14 mouse cellular contexts compared by ENCODE assay signal in the genomic region with DNA sequence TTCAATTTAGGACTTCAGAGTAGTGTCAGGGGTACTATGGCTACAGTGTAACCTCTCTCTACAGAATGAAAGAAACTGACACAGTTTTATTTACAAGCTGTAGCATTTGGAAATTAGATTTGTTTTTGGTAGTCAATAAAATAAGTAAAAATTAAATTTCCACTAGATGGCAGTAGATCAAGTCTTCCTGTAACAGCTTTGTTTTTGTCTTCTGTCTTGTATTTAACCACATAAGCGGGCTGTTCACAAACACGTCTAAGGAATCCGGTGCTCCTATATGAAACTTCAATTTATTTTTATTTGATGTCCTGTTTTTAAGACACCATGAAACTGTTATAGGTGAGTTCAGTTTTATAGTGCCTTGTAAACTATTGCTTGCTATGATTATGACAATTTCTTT.
DNase-seq lines count a peak whose midpoint lies in the region; ATAC-seq and TF ChIP-seq lines count a peak whose summit lies in the region.
"Had no signal": no experiment of that assay in that cellular context is flagged by ENCODE, and none has a peak within 500 bp of the region (broad histone marks: within the 10 kb centered on the region; RNA-seq: fewer than 3 reads in every experiment).

No protein-coding gene starts in this region.

- CTCF ChIA-PET in Patski (lab: Charles Lee): interaction anchor here (1.0 to 2.7 kb wide), 9 partner anchors 9 to 904 kb away, joined by 3 to 8 read pairs (median 3); no protein-coding TSS in a partner anchor

- no peaks in the 10 kb centered on the region for H3K4me1 ChIP-seq in forebrain, embryonic 14.5 days (ENCODE audit: control insufficient read depth, insufficient read depth, low read length)
- no peaks in the 10 kb centered on the region for H3K4me1 ChIP-seq in forebrain, embryonic 12.5 days
- H3K4me1 ChIP-seq: midbrain, embryonic 13.5 days had no signal

- no peak overlapping the region for H3K9ac ChIP-seq in forebrain, embryonic 14.5 days (ENCODE audit: low read length)
- no peak overlapping the region for H3K9ac ChIP-seq in forebrain, embryonic 12.5 days
- H3K9ac ChIP-seq: midbrain, embryonic 13.5 days had no signal

- H3K4me2 ChIP-seq in forebrain, embryonic 14.5 days (ENCODE audit: low read length): no peak overlapping the region
- no peak overlapping the region for H3K4me2 ChIP-seq in forebrain, embryonic 12.5 days
- H3K4me2 ChIP-seq: midbrain, embryonic 13.5 days had no signal

- 0 out of 2 replicates have a peak, but pooled peaks cover 3% of the 10 kb centered on the region for H3K36me3 ChIP-seq in forebrain, embryonic 14.5 days (ENCODE audit: control insufficient read depth, insufficient read depth, low read length)
- 0 out of 2 replicates have a peak, but pooled peaks cover 8% of the 10 kb centered on the region for H3K36me3 ChIP-seq in forebrain, embryonic 12.5 days (replicated peaks)

- ATAC-seq in forebrain, embryonic 14.5 days: no peak
- ATAC-seq in forebrain, embryonic 12.5 days (ENCODE audit: low FRiP score): no peak
- ATAC-seq in Patski: no peak
- ATAC-seq: midbrain, embryonic 13.5 days had no signal

- POLR2A ChIA-PET in Patski (lab: Charles Lee): no interaction called here

- WGBS in forebrain, embryonic 14.5 days: 39% methylated on average over 3 of the region's 3 CpGs
- WGBS in forebrain, embryonic 12.5 days: 54% methylated on average over 3 of the region's 3 CpGs

- peak; percentile 84 for DNase-seq in forebrain, embryonic 14.5 days (ENCODE audit: low spot score)
- peak; percentile 9 for DNase-seq in kidney, adult 9 months
- DNase-seq in kidney, adult 18-20 months: no peak
- DNase-seq in 3T3-L1 (ENCODE audit: low read depth, low spot score) (peak; percentile 42), Patski (ENCODE audit: low read depth, low spot score) (no peak)
- DNase-seq in adrenal gland, postnatal 36 days: no peak
- no peak for DNase-seq in cerebellum, adult 8-10 months
- DNase-seq: cerebellum, postnatal 14 days; gastrocnemius, postnatal 36 days; heart, postnatal 14 days; lung, adult 18-20 months; thymus, postnatal 36 days had no signal

- no peaks in the 10 kb centered on the region for H3K27me3 ChIP-seq in forebrain, embryonic 14.5 days (replicated peaks; ENCODE audit: control insufficient read depth, insufficient read depth, low read length)
- H3K27me3 ChIP-seq in forebrain, embryonic 12.5 days: no peaks in the 10 kb centered on the region
- peaks cover 3% of the 10 kb centered on the region for H3K27me3 ChIP-seq in Patski
- H3K27me3 ChIP-seq: midbrain, embryonic 13.5 days had no signal

- H3K9me3 ChIP-seq in forebrain, embryonic 14.5 days (replicated peaks; ENCODE audit: control insufficient read depth, low read length): no peaks in the 10 kb centered on the region
- H3K9me3 ChIP-seq in forebrain, embryonic 12.5 days: no peaks in the 10 kb centered on the region
- H3K9me3 ChIP-seq: midbrain, embryonic 13.5 days had no signal

- in situ Hi-C loops in Patski (cut with MboI; ENCODE audit: low pct_unique_long_range_greater_than_20kb): loop anchor here (5.0 kb wide), 1 partner anchor 195 kb away; no protein-coding TSS in a partner anchor

- TF ChIP-seq CTCF in Patski (IDR thresholded peaks at IDR 0.05): peak; percentile 27

- no peak overlapping the region for H3K27ac ChIP-seq in forebrain, embryonic 14.5 days (ENCODE audit: low read depth, low read length)
- H3K27ac ChIP-seq in forebrain, embryonic 12.5 days: no peak overlapping the region
- H3K27ac ChIP-seq: midbrain, embryonic 13.5 days had no signal

- H3K4me3 ChIP-seq in forebrain, embryonic 14.5 days (ENCODE audit: low read depth, low read length): no peak overlapping the region
- H3K4me3 ChIP-seq in forebrain, embryonic 12.5 days (replicated peaks): no peak overlapping the region
- H3K4me3 ChIP-seq: midbrain, embryonic 13.5 days had no signal

Comparison
In these comparisons a context has a peak if more than half of its experiments do, and no peak if none do; other contexts are left out.
1. DNase-seq: peak in forebrain, embryonic 14.5 days (single experiment), kidney, adult 9 months (single experiment) and 3T3-L1 (single experiment); none in kidney, adult 18-20 months (single experiment), Patski (single experiment), adrenal gland, postnatal 36 days (0 of 2) and cerebellum, adult 8-10 months (single experiment).